Mouse (Mus musculus): ENCODE data around the gene Tbc1d21. TPM values are rescaled to one million over a fixed set of nuclear protein-coding genes. Genes with fewer than 3 reads are reported as not detected.
A peak's percentile ranks its signal among the peaks of the same experiment; 100 is the strongest.

Tbc1d21 gene
- polyA plus RNA-seq, 1 experiment from 2014 or later: not detected

GRCm38 (mm10) chr9:58314682-58315360 lies 55.4 kb downstream of the Tbc1d21 start:
- H3K4me1 ChIP-seq: peaks cover 73% of the 10 kb centered on the region
- H3K27ac ChIP-seq (replicated peaks): peak overlapping the region; percentile 91
- no peak overlapping the region; the same call in 1 of the 2 replicates for H3K9ac ChIP-seq
- no peaks in the 10 kb centered on the region for H3K9me3 ChIP-seq (replicated peaks)
- peak; percentile 35; the same call in 1 of the 2 replicates for ATAC-seq (ENCODE audit: insufficient number of reproducible peaks, low FRiP score, low TSS enrichment, low read depth)
- H3K4me3 ChIP-seq (replicated peaks): no peak overlapping the region
- no peak overlapping the region for H3K4me2 ChIP-seq (replicated peaks)
- WGBS: 25% methylated on average over 5 of the region's 5 CpGs
- peaks cover 11% of the 10 kb centered on the region for H3K27me3 ChIP-seq
- H3K36me3 ChIP-seq: no peaks in the 10 kb centered on the region

DNA sequence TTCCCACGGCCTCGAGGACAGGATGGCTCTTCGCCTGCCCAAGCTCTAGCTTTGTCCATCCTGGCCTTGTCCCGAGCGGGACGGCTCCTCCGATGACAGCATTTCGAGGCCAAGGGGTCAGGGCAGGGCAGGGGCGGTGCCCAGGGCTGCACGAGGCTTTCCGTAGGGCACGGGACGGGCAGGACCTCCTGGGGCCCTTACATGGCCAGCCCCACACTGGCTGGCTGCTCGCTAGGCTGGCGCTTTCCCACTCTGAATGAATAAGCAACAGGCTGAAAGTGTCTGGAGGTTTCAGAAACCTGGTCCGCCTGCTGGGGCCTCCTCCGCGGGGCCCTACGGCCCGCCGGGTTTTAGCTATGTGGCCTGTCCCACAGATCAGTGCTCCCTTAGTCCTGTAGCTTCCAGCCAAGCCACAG lies 57.3 kb downstream of the Tbc1d21 start, which contains the start of gene Loxl1:
Gene Loxl1, minus strand, starts transcription at position 243 of the 416 bp plus-strand sequence.
- 2% methylated on average over 21 of the region's 21 CpGs for WGBS
- peaks cover 91% of the 10 kb centered on the region for H3K4me1 ChIP-seq

GRCm38 (mm10) chr9:58312196-58312943 lies 57.9 kb downstream of the Tbc1d21 start:
- peaks cover 93% of the 10 kb centered on the region for H3K4me1 ChIP-seq
- H3K4me3 ChIP-seq (replicated peaks): peak overlapping the region; percentile 50
- H3K36me3 ChIP-seq: no peaks in the 10 kb centered on the region
- peak overlapping the region; percentile 59 for H3K9ac ChIP-seq
- no peak; the same call in 1 of the 2 replicates for ATAC-seq (ENCODE audit: insufficient number of reproducible peaks, low FRiP score, low TSS enrichment, low read depth)
- H3K27ac ChIP-seq (replicated peaks): peak overlapping the region; percentile 94
- H3K4me2 ChIP-seq (replicated peaks): peak overlapping the region; percentile 78
- WGBS: 1% methylated on average over 72 of the region's 72 CpGs
- H3K9me3 ChIP-seq (replicated peaks): no peaks in the 10 kb centered on the region
- H3K27me3 ChIP-seq: peaks cover 11% of the 10 kb centered on the region

More for the DNA sequence above, 57.3 kb downstream of the Tbc1d21 start, which contains the start of gene Loxl1:
- no peaks in the 10 kb centered on the region for H3K9me3 ChIP-seq (replicated peaks)
- H3K4me3 ChIP-seq (replicated peaks): peak within 1 kb of the TSS; percentile 50
- peak; percentile 65 for ATAC-seq (ENCODE audit: insufficient number of reproducible peaks, low FRiP score, low TSS enrichment, low read depth)
- peak within 1 kb of the TSS; percentile 78 for H3K4me2 ChIP-seq (replicated peaks)
- H3K27me3 ChIP-seq: peaks cover 11% of the 10 kb centered on the region
- peak within 1 kb of the TSS; percentile 59 for H3K9ac ChIP-seq
- no peaks in the 10 kb centered on the region for H3K36me3 ChIP-seq
- peak within 1 kb of the TSS; percentile 94 for H3K27ac ChIP-seq (replicated peaks)

- peaks cover 11% of the 10 kb centered on the region for H3K27me3 ChIP-seq
- peak overlapping the region; percentile 94; the same call in 1 of the 2 replicates for H3K27ac ChIP-seq (replicated peaks)
- ATAC-seq (ENCODE audit: insufficient number of reproducible peaks, low FRiP score, low TSS enrichment, low read depth): no peak
- peak overlapping the region; percentile 59 for H3K9ac ChIP-seq
- 58% methylated on average over 33 of the region's 33 CpGs for WGBS
- peak overlapping the region; percentile 50 for H3K4me3 ChIP-seq (replicated peaks)
- H3K4me2 ChIP-seq (replicated peaks): peak overlapping the region; percentile 78
- no peaks in the 10 kb centered on the region for H3K9me3 ChIP-seq (replicated peaks)
- peaks cover 93% of the 10 kb centered on the region for H3K4me1 ChIP-seq
- H3K36me3 ChIP-seq: no peaks in the 10 kb centered on the region
Observed at GRCm38 (mm10) chr9:58311191-58311910, 58.9 kb downstream of the Tbc1d21 start.

- H3K4me2 ChIP-seq (replicated peaks): peak overlapping the region; percentile 40
- H3K4me1 ChIP-seq: peaks cover 93% of the 10 kb centered on the region
- no peak for ATAC-seq (ENCODE audit: insufficient number of reproducible peaks, low FRiP score, low TSS enrichment, low read depth)
- H3K4me3 ChIP-seq (replicated peaks): peak overlapping the region; percentile 14
- H3K27ac ChIP-seq (replicated peaks): no peak overlapping the region
- no peaks in the 10 kb centered on the region for H3K9me3 ChIP-seq (replicated peaks)
- no peak overlapping the region for H3K9ac ChIP-seq
- WGBS: 68% methylated on average over 14 of the region's 14 CpGs
- H3K36me3 ChIP-seq: no peaks in the 10 kb centered on the region
- peaks cover 11% of the 10 kb centered on the region for H3K27me3 ChIP-seq
Observed at GRCm38 (mm10) chr9:58310043-58310660, 60.1 kb downstream of the Tbc1d21 start.

Other genes with a start within 250 kb of the Tbc1d21 start
- 150 and 165 TPM in 2 replicates for gene Islr, start 166.1 kb downstream of the Tbc1d21 start, polyA plus RNA-seq (2015; fragmentation: Nextera tagmentation; extraction: Ambion mirVana)
- 0.80 and 0.81 TPM in 2 replicates for gene Islr2, start 166.1 kb downstream of the Tbc1d21 start, polyA plus RNA-seq (2015; fragmentation: Nextera tagmentation; extraction: Ambion mirVana)
- gene Pml, start 120.7 kb downstream of the Tbc1d21 start, polyA plus RNA-seq (2015; fragmentation: Nextera tagmentation; extraction: Ambion mirVana): 14.5 and 17.0 TPM in 2 replicates
- gene Stoml1, start 117.3 kb downstream of the Tbc1d21 start, polyA plus RNA-seq (2015; fragmentation: Nextera tagmentation; extraction: Ambion mirVana): 35.9 and 42.8 TPM in 2 replicates
- gene Loxl1, start 57.3 kb downstream of the Tbc1d21 start, polyA plus RNA-seq (2015; fragmentation: Nextera tagmentation; extraction: Ambion mirVana): 89.8 and 92.4 TPM in 2 replicates
- 3.7 and 4.6 TPM in 2 replicates for gene Insyn1, start 118.1 kb upstream of the Tbc1d21 start, polyA plus RNA-seq (2015; fragmentation: Nextera tagmentation; extraction: Ambion mirVana)
- gene Cd276, start 185.0 kb upstream of the Tbc1d21 start, polyA plus RNA-seq (2015; fragmentation: Nextera tagmentation; extraction: Ambion mirVana): 53.6 and 55.8 TPM in 2 replicates
- gene Nptn, start 211.8 kb upstream of the Tbc1d21 start, polyA plus RNA-seq (2015; fragmentation: Nextera tagmentation; extraction: Ambion mirVana): 123 and 127 TPM in 2 replicates

Data from embryonic facial prominence, embryonic 15.5 days (tissue).